Comparison of ENCODE assay signal across 12 mouse cellular contexts in genomic region chr19:30160021-30160420, GRCm38 (mm10). TPM values are rescaled to one million over a fixed set of nuclear protein-coding genes. Genes with fewer than 3 reads are reported as not detected.
DNase-seq lines count a peak whose midpoint lies in the region; ATAC-seq lines count a peak whose summit lies in the region.
"Had no signal": no experiment of that assay in that cellular context is flagged by ENCODE, and none has a peak within 500 bp of the region (broad histone marks: within the 10 kb centered on the region; RNA-seq: fewer than 3 reads in every experiment).

No protein-coding gene starts in this region.

- no peak overlapping the region for H3K4me2 ChIP-seq in midbrain, embryonic 13.5 days (replicated peaks)
- H3K4me2 ChIP-seq in midbrain, embryonic 16.5 days (ENCODE audit: low read length) = no peak overlapping the region
- no peak overlapping the region for H3K4me2 ChIP-seq in forebrain, embryonic 16.5 days (ENCODE audit: low read length)
- no peak overlapping the region for H3K4me2 ChIP-seq in intestine, embryonic 15.5 days (replicated peaks)
- H3K4me2 ChIP-seq: neural tube, embryonic 15.5 days; stomach, embryonic 15.5 days had no signal

- 17% methylated on average over 2 of the region's 2 CpGs for WGBS in midbrain, embryonic 13.5 days
- WGBS in midbrain, embryonic 16.5 days = 14% methylated on average over 2 of the region's 2 CpGs
- WGBS in forebrain, embryonic 16.5 days = 7% methylated on average over 2 of the region's 2 CpGs
- WGBS in limb, embryonic 10.5 days = 42% methylated on average over 2 of the region's 2 CpGs
- WGBS in intestine, embryonic 15.5 days = 84% methylated on average over 2 of the region's 2 CpGs

- no peak overlapping the region for H3K9ac ChIP-seq in midbrain, embryonic 13.5 days (replicated peaks)
- H3K9ac ChIP-seq in midbrain, embryonic 16.5 days (ENCODE audit: low read depth, low read length) = no peak overlapping the region
- H3K9ac ChIP-seq in forebrain, embryonic 16.5 days (replicated peaks; ENCODE audit: low read depth, low read length) = no peak overlapping the region
- H3K9ac ChIP-seq in intestine, embryonic 15.5 days = no peak overlapping the region
- H3K9ac ChIP-seq: neural tube, embryonic 15.5 days; stomach, embryonic 15.5 days had no signal

- H3K4me3 ChIP-seq in midbrain, embryonic 13.5 days (replicated peaks) = no peak overlapping the region
- H3K4me3 ChIP-seq in midbrain, embryonic 16.5 days (ENCODE audit: low read depth, low read length) = no peak overlapping the region
- no peak overlapping the region for H3K4me3 ChIP-seq in forebrain, embryonic 16.5 days (replicated peaks; ENCODE audit: low read length)
- no peak overlapping the region for H3K4me3 ChIP-seq in limb, embryonic 10.5 days
- H3K4me3 ChIP-seq in intestine, embryonic 15.5 days (replicated peaks) = no peak overlapping the region
- H3K4me3 ChIP-seq: neural tube, embryonic 15.5 days; stomach, embryonic 15.5 days had no signal

- peaks cover 22% of the 10 kb centered on the region for H3K4me1 ChIP-seq in midbrain, embryonic 13.5 days (replicated peaks)
- peaks cover 8% of the 10 kb centered on the region; the same call in 1 of the 2 replicates for H3K4me1 ChIP-seq in midbrain, embryonic 16.5 days (ENCODE audit: control insufficient read depth, insufficient read depth, low read length)
- peaks cover 17% of the 10 kb centered on the region for H3K4me1 ChIP-seq in forebrain, embryonic 16.5 days (replicated peaks; ENCODE audit: control insufficient read depth, insufficient read depth, low read length)
- H3K4me1 ChIP-seq in limb, embryonic 10.5 days = peaks cover 36% of the 10 kb centered on the region
- H3K4me1 ChIP-seq in intestine, embryonic 15.5 days (replicated peaks) = no peaks in the 10 kb centered on the region
- H3K4me1 ChIP-seq: stomach, embryonic 15.5 days had no signal

- no peaks in the 10 kb centered on the region for H3K36me3 ChIP-seq in midbrain, embryonic 13.5 days
- no peaks in the 10 kb centered on the region for H3K36me3 ChIP-seq in midbrain, embryonic 16.5 days (ENCODE audit: control insufficient read depth, insufficient read depth, low read length)
- no peaks in the 10 kb centered on the region for H3K36me3 ChIP-seq in forebrain, embryonic 16.5 days (ENCODE audit: control insufficient read depth, insufficient read depth)
- H3K36me3 ChIP-seq in limb, embryonic 10.5 days = no peaks in the 10 kb centered on the region
- H3K36me3 ChIP-seq in intestine, embryonic 15.5 days = no peaks in the 10 kb centered on the region
- H3K36me3 ChIP-seq: neural tube, embryonic 15.5 days; stomach, embryonic 15.5 days had no signal

- DNase-seq in cerebellum, postnatal 10 days = peak; percentile 86 to 89
- DNase-seq in limb, embryonic 10.5 days (ENCODE audit: low spot score) = no peak
- DNase-seq in lung, postnatal 10 days = no peak
- no peak for DNase-seq in adrenal gland, postnatal 14 days
- DNase-seq: heart, postnatal 14 days had no signal

- 0 out of 2 replicates have a peak, but pooled peaks have one; percentile 21 for ATAC-seq in midbrain, embryonic 13.5 days
- ATAC-seq in midbrain, embryonic 16.5 days = no peak
- peak; percentile 75 for ATAC-seq in forebrain, embryonic 16.5 days
- ATAC-seq in intestine, embryonic 15.5 days = no peak
- ATAC-seq: lung, postnatal 0 days had no signal

- no peaks in the 10 kb centered on the region for H3K27me3 ChIP-seq in midbrain, embryonic 13.5 days
- H3K27me3 ChIP-seq in midbrain, embryonic 16.5 days (ENCODE audit: control insufficient read depth, insufficient read depth, low read depth, low read length) = no peaks in the 10 kb centered on the region
- H3K27me3 ChIP-seq in forebrain, embryonic 16.5 days (replicated peaks; ENCODE audit: control insufficient read depth, insufficient read depth, low read length) = no peaks in the 10 kb centered on the region
- no peaks in the 10 kb centered on the region for H3K27me3 ChIP-seq in limb, embryonic 10.5 days (ENCODE audit: low read depth, poor library complexity, severe bottlenecking)
- no peaks in the 10 kb centered on the region for H3K27me3 ChIP-seq in intestine, embryonic 15.5 days (replicated peaks)
- H3K27me3 ChIP-seq: neural tube, embryonic 15.5 days; stomach, embryonic 15.5 days had no signal

- peak overlapping the region; percentile 32; the same call in 1 of the 2 replicates for H3K27ac ChIP-seq in midbrain, embryonic 13.5 days
- H3K27ac ChIP-seq in midbrain, embryonic 16.5 days (ENCODE audit: low read length) = no peak overlapping the region
- H3K27ac ChIP-seq in forebrain, embryonic 16.5 days (ENCODE audit: low read length) = no peak overlapping the region
- peak overlapping the region; percentile 46 for H3K27ac ChIP-seq in limb, embryonic 10.5 days
- no peak overlapping the region for H3K27ac ChIP-seq in intestine, embryonic 15.5 days
- H3K27ac ChIP-seq: neural tube, embryonic 15.5 days; stomach, embryonic 15.5 days had no signal

- no peaks in the 10 kb centered on the region for H3K9me3 ChIP-seq in midbrain, embryonic 13.5 days
- H3K9me3 ChIP-seq in midbrain, embryonic 16.5 days (replicated peaks; ENCODE audit: control insufficient read depth, low read length, poor library complexity, severe bottlenecking) = no peaks in the 10 kb centered on the region
- H3K9me3 ChIP-seq in forebrain, embryonic 16.5 days (ENCODE audit: control insufficient read depth, low read length) = no peaks in the 10 kb centered on the region
- no peaks in the 10 kb centered on the region for H3K9me3 ChIP-seq in limb, embryonic 10.5 days (replicated peaks)
- H3K9me3 ChIP-seq in intestine, embryonic 15.5 days = no peaks in the 10 kb centered on the region
- H3K9me3 ChIP-seq: neural tube, embryonic 15.5 days; stomach, embryonic 15.5 days had no signal

RNA-seq across cellular contexts. Expression of gene Gldc, which starts 15.2 kb away (rescaled TPM):
- polyA plus RNA-seq in midbrain, embryonic 13.5 days (2015; fragmentation: Nextera tagmentation; extraction: Ambion mirVana) = 10.6 and 11.4 TPM in 2 replicates
- polyA plus RNA-seq in midbrain, embryonic 16.5 days (2015; fragmentation: Nextera tagmentation; extraction: Ambion mirVana) = 5.9 and 6.3 TPM in 2 replicates
- 10.9 and 12.4 TPM in 2 replicates for polyA plus RNA-seq in forebrain, embryonic 16.5 days (2015; fragmentation: Nextera tagmentation; extraction: Ambion mirVana)
- polyA plus RNA-seq in limb, embryonic 10.5 days (2016; fragmentation: Nextera tagmentation; extraction: Ambion mirVana) = 13.9 and 20.0 TPM in 2 replicates
- polyA plus RNA-seq in intestine, embryonic 15.5 days (2015; fragmentation: Nextera tagmentation; extraction: Ambion mirVana) = 1.8 TPM in 2 replicates
- 1.7 and 15.3 TPM in 2 replicates for total RNA-seq in adrenal gland, postnatal 14 days (2021)

Comparison
In these comparisons a context has a peak if more than half of its experiments do, and no peak if none do; other contexts are left out.
1. ATAC-seq: peak in midbrain, embryonic 13.5 days (single experiment) and forebrain, embryonic 16.5 days (single experiment); none in midbrain, embryonic 16.5 days (single experiment) and intestine, embryonic 15.5 days (single experiment).
2. H3K27ac ChIP-seq: peak in midbrain, embryonic 13.5 days (single experiment) and limb, embryonic 10.5 days (single experiment); none in midbrain, embryonic 16.5 days (single experiment), forebrain, embryonic 16.5 days (single experiment) and intestine, embryonic 15.5 days (single experiment).
3. DNase-seq: peak in cerebellum, postnatal 10 days (2 of 2); none in limb, embryonic 10.5 days (single experiment), lung, postnatal 10 days (single experiment) and adrenal gland, postnatal 14 days (single experiment).